Mouse (Mus musculus) left cerebral cortex, adult 2 months (tissue): ENCODE results near the gene Mtmr10. TPM values are rescaled to one million over a fixed set of nuclear protein-coding genes. Genes with fewer than 3 reads are reported as not detected.
A peak's percentile ranks its signal among the peaks of the same experiment; 100 is the strongest.

Experiments used
- DNase-seq, 2 experiments: peaks; one replicate each; pipeline ENCODE4 v3.0.0; 2021 to 2022; ENCODE audit warnings: low spot score in 2 of 2, mixed read lengths in 1 of 2; ENCODE audit errors: extremely low spot score in 1 of 2
- H3K27ac ChIP-seq: fragments of 200-600 bp; 2 replicates; pipeline ENCODE4 v1.8.1; 2022
- H3K4me3 ChIP-seq: fragments of 200-600 bp; 2 replicates; pipeline ENCODE4 v1.8.1; 2022
- CTCF ChIP-seq: fragments of 200-600 bp; IDR thresholded peaks from 2 replicates; pipeline ENCODE4 v1.8.1; 2022; ENCODE audit warnings: antibody characterized with exemption, mild to moderate bottlenecking, moderate library complexity
- intact Hi-C: fragments of 180-260 bp; cut with DNase I; formaldehyde crosslinking; loops from one replicate; pipeline ENCODE4 v1.15.1; 2025
- total RNA-seq, 2 experiments: library from RNA; stranded (reverse); gene quantifications; 2 replicates each; pipeline ENCODE4 v1.2.3; 2021

Mtmr10 gene
- total RNA-seq, 2 experiments from 2014 or later, result 16.2 to 17.7 TPM

DNA sequence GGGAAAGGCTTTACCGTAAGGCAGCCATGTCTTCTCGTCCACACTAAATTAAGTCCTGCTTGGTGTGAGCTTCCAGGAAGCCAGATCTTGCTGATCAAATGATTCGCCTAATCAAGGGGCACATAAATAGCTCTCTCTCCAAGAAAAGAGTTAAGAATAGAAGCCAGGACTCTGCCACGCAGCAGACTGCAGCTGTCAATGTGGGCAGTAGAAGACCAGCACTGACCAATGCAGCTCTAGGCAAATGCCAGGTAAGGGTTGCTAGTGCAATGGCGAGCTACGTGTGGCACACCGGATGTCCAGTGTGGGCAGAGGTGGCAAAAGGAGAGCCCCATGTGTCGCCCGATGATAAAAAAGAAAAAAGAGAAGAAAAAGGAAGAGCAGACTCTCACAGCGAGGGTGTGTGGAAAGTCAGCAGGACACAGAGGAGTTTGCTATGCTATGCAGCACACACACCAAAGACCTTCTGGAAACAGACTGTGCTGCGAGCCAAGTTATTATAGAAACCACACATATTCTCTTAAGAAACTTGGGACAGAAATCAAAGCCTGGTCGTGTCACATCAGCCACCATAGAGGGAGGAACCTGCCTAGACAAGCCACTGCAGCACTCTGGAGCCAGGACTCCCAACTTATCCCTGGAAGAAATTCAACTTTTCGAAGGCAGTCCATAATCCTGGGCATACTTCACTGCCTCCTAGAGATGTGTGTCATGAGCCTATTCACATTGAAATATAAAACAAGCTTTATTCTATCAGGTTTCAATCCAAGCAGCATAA, 21.8 kb upstream of the Mtmr10 start:
- Histone ChIP-seq H3K27ac (no peak overlapping the region), H3K4me3 (no peak overlapping the region)
- no peak for TF ChIP-seq CTCF
- no peak for DNase-seq
- intact Hi-C loops, result loop anchor here (5.0 kb wide), 1 partner anchor 73 kb away; no protein-coding TSS in a partner anchor

DNA sequence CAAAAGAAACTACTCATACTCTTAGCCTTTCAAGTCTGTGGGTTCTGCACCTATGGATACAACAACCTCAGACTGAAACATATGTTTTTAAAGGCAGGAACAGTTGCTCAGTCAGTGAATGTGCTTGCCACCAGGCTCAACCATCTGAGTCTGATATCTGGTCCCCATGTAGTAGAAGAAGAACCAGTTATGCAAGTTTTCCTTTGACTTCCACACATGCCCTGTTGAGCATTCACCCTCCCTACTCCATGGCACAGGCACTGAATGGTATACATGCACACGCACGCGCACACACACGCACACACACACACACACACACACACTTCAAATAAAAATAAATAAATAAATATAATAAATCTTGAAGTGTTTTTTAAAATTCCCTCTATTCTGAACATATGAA, 20.9 kb upstream of the Mtmr10 start:
- intact Hi-C loops, result loop anchor here (5.0 kb wide), 1 partner anchor 74 kb away; no protein-coding TSS in a partner anchor
- no peak overlapping the region for H3K4me3 ChIP-seq

DNA sequence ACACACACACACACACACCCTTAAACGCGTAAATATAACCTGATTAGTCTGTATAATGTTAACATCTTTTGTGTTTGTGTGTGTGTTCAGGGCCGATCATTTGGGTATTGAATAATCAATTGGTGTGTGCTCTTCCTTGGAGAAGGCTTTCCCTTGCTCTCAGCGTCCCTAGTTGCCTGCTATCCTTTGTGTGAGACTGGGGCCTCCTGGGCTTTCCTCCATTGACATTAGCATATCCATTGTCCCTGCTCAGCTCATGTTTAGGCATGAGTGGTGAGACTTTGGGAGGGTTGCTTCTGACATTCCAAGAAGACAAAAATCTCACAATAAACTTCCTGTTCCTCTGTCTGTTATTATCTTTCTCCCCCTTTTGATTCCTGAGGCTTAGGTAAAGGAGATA, 15.5 kb upstream of the Mtmr10 start:
- intact Hi-C loops, result no loop called here
- no peak for TF ChIP-seq CTCF
- Histone ChIP-seq H3K27ac (no peak overlapping the region), H3K4me3 (no peak overlapping the region)
- no peak for DNase-seq

More for the DNA sequence above, 20.9 kb upstream of the Mtmr10 start:
- no peak overlapping the region for H3K27ac ChIP-seq
- no peak for TF ChIP-seq CTCF
- no peak for DNase-seq

DNA sequence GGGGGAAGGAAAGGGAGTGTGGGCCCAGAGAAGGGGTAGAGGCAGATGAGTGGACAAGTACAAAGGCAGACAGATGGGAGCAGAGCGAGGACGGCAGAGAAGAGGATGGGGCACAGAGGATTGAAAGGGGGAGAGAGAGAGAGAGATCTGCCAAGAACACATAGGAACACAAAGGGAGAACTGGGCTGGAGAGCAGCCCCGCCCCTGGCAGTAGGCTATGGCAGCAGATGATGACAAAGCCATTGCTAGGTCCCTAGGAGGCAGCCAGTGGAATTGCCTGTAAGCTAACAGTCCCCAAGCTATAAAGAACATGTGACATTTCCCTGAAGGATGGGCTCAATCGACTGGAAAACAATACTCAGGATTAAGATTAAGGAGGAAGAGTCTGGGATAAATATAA, 11.9 kb upstream of the Mtmr10 start:
- H3K4me3 ChIP-seq, result no peak overlapping the region
- no peak overlapping the region for H3K27ac ChIP-seq
- intact Hi-C loops, result no loop called here
- no peak for TF ChIP-seq CTCF
- no peak for DNase-seq

DNA sequence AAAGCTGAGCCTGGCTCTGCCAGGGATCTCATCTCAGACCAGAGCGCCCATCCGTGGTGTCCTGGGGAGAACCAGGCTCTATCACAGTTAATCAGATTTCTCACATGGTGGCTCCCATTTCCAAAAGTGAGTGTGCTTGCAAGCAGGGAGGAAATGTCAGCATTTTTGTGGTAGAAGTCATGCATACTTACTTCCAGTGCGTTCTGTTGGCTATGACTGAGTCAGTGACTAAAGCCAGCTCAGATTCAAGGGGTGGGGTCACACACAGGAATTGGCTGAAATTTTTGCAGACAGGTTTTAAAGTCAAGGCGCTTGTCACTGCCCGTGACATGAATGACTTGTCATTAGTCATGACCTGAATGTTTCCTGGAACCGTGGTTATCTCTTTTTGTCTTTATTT, 10.5 kb upstream of the Mtmr10 start:
- no peak for TF ChIP-seq CTCF
- Histone ChIP-seq H3K27ac (no peak overlapping the region), H3K4me3 (no peak overlapping the region)
- no peak for DNase-seq
- intact Hi-C loops, result no loop called here

DNA sequence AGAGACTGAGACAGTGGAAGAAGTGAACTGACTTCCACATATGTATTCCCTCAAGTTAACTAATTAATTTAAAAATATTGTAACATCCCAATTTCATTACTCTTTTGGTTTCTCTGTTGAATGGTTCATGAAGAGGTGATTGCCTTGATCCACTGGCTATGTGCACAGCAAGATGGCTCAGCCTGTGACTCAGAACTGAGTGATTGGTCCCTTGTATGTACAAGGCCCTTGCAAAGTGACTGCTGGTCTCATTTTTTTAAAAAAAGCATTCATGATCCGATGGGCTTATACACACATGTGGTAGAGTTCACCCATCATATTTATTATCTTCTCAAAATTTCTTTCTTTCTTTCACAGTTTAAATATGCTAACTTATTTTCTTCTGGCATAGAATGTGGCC, 8.9 kb upstream of the Mtmr10 start:
- Histone ChIP-seq H3K27ac (no peak overlapping the region), H3K4me3 (no peak overlapping the region)
- intact Hi-C loops, result no loop called here
- no peak for DNase-seq
- TF ChIP-seq CTCF, result no peak

DNA sequence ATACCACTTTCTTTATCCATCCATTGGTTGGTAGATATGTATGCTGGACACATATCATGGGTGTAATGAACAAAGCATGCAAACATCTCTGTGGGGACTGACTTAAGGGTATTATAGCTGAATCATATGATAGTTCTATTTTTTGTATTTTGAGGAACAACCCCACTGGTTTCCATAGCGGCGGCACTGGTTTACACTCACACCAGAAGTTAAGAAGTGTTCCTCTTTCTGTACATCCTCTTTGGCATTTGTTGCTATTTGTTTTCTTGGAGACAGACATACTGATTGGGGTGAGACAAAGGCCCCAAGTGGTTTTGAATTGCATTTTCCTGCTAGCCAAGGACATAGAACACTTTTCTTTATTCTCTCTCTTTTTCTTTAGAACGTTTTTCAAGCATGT, 7.9 kb upstream of the Mtmr10 start:
- H3K4me3 ChIP-seq, result no peak overlapping the region
- DNase-seq, result no peak
- intact Hi-C loops, result no loop called here
- TF ChIP-seq CTCF, result no peak
- H3K27ac ChIP-seq, result no peak overlapping the region

DNA sequence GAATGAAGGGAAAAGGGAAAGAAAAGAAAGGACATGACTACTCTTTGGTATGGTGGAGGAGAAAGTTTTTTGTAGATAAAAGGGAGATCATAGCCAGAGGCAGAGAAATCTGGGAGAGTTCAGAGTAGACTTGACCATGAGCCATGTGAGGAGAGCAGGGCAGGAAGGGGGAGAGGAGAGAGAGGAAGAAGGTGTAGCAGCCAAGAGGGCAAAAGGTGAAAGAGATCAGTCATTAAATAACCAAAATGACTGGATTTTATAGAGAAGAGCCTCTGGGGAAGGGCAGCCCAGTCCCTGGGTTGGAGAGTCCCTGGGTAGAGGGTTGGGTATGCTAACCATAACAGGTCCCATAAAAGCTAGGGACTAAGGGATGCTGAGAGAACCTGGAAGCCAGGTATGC, 887 bp upstream of the Mtmr10 start:
- no peak for DNase-seq
- intact Hi-C loops, result loop anchor here (2.0 to 5.0 kb wide), 2 partner anchors 120 to 349 kb away; partner anchors contain the start of gene Klf13
- Histone ChIP-seq H3K4me3 (no peak overlapping the region; the same call in 1 of the 2 replicates), H3K27ac (no peak overlapping the region)
- no peak for TF ChIP-seq CTCF

DNA sequence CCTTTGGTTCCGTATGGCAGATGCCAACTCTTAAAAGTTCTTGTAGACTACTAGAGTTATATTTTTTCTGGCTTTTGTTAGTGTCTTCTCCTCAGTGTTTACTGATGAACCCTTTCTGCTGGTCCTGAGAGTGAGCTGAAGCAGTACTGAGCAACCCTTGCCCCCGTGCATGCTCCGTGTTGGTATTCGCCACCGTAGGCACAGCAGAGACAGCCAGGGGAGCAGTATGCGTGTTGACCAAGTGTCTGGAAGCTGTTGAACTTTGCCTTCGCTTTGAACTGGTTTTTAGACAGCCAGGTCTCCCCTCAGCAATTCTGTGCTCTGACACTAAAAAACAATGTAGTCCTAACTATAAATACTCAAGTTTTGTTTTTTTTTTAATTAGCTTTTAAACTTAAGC, 2.0 kb downstream of the Mtmr10 start:
- no peak for DNase-seq
- Histone ChIP-seq H3K27ac (no peak overlapping the region), H3K4me3 (no peak overlapping the region)
- TF ChIP-seq CTCF, result no peak
- intact Hi-C loops, result loop anchor here (5.0 kb wide), 1 partner anchor 352 kb away; the partner anchor contains the start of gene Klf13

DNA sequence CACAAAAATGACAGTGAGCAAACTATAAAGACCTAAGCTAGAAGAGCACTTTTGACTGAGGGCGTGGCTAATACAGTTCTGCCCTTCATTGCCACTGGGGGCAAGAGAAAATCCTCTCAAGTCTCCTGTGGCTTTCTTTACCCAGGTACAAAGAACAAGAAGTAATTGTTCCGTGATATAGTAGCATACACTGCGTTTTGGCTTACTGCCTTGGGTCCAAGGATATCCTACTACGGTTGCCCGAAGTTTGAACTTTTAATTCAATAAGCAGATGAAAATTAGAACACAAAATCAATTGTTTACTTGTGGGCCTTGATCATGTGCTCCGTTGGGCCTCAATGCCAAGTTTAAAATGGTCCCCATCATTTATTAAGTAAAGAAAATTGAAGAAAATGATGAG, 3.0 kb downstream of the Mtmr10 start:
- Histone ChIP-seq H3K27ac (no peak overlapping the region; the same call in 1 of the 2 replicates), H3K4me3 (no peak overlapping the region)
- intact Hi-C loops, result no loop called here
- DNase-seq, result no peak
- TF ChIP-seq CTCF, result no peak; the same call in 1 of the 2 replicates

DNA sequence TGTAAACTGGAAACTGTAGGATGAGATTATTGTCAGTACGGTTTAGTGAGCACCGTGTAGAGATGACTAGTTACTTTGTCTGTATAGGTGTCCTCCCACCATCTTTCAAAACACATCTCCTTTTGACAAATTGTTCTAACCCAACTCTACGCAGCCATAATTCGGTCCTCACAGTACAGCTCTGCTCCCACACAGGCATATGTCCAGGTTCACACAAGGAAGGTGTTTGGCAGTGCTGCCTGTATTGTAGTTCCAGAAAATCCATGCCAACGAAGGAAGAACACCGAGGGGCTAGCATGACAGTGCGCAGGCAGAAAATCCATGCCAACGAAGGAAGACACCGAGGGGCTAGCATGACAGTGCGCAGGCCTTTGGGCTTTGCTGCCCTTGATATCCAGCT, 4.3 kb downstream of the Mtmr10 start:
- TF ChIP-seq CTCF, result no peak
- H3K27ac ChIP-seq, result peak overlapping the region; percentile 77
- peak in 1 of 2 experiments; percentile 31 for DNase-seq
- intact Hi-C loops, result no loop called here
- no peak overlapping the region for H3K4me3 ChIP-seq

DNA sequence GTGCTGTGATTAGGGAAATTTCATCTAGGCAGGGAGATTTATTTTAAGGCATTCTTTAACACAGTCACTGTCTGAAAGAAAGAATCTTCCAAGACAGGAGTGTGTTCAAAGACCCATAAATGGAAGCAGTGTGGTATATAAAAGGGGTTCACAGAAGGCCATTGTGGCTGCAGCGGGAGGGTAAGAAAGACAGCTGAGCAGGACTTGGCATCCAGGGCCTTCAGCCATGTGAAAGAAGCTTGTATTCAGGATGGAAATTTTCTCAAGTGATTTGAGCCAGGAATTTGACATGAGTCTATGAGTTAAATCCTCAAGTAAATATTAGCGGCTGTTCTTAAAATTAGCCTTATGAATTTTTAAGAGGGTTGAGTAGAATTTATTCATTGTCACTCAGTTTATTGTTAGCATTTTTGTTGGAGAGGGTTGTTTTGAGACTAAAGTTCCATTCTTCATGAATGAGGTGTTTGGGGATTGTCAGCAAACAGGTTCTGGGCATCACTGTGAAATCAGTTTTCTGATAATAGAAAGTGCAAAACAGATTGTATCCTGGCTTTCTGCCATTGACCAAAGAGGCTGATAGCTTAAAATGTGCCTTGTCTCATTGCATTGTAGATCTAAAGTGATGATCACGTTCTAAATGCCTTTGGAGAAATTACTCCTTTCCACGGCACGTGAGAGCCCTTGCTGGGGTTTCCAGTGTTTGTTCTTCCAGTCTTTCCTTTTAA, 9.0 kb downstream of the Mtmr10 start:
- intact Hi-C loops, result no loop called here
- peak overlapping the region; percentile 50 for H3K27ac ChIP-seq
- no peak for DNase-seq
- TF ChIP-seq CTCF, result no peak
- no peak overlapping the region for H3K4me3 ChIP-seq

DNA sequence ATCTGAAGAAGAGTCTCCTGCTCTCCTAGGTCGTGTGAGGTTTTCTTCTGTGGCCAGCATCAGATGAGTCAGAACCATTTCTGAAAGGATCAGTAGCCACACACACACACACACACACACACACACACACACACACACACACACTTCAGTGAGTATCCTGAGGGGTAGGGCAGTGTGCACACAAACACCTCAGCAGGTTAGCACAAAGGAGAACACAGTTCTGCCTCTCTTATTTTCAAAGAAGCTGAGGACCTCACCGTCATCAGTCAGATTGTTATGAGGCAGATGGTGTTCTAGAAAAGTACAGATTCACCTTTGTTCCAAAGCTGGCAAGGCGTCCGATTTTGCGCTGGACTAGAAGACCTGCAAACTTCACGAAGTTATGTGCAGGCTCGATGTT, 22.8 kb downstream of the Mtmr10 start:
- Histone ChIP-seq H3K27ac (no peak overlapping the region), H3K4me3 (no peak overlapping the region)
- no peak for DNase-seq
- intact Hi-C loops, result no loop called here
- TF ChIP-seq CTCF, result no peak
